Mouse (Mus musculus): ENCODE results near the gene Rhou. TPM values are rescaled to one million over a fixed set of nuclear protein-coding genes. Genes with fewer than 3 reads are reported as not detected.

Gene Rhou
- polyA plus RNA-seq, 1 experiment from 2014 or later = 10.7 TPM

DNA sequence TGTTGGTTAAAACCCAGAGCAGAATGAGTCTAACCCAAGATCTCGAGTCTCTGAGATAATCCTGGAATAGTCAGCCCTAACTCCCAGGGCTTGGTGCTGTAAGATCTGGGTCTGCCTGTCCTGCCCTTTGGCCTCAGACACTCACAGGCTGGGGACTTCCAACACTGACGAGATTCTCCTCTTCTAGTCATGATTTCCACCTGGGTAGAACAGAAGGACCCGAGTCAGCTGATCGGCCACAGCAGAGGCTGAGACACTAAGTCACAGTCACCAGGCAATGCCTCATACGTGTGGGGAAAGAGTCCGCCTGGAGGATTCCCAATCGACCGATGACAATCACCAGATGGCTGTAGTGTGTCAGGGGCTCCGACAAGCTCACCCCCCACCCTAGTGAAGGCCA lies 42.4 kb downstream of the Rhou start:
- Histone ChIP-seq H3K27ac (ENCODE audit: poor library complexity, severe bottlenecking) (no peak overlapping the region), H3K4me3 (no peak overlapping the region), H3K4me1 (replicated peaks) (peaks cover 32% of the 10 kb centered on the region), H3K9me3 (replicated peaks) (no peaks in the 10 kb centered on the region), H3K4me2 (no peak overlapping the region), H3K9ac (no peak overlapping the region), H3K36me3 (no peaks in the 10 kb centered on the region), H3K27me3 (replicated peaks) (no peaks in the 10 kb centered on the region)
- ATAC-seq (ENCODE audit: insufficient number of reproducible peaks, low FRiP score) = no peak
- WGBS = 39% methylated on average over 9 of the region's 9 CpGs

DNA sequence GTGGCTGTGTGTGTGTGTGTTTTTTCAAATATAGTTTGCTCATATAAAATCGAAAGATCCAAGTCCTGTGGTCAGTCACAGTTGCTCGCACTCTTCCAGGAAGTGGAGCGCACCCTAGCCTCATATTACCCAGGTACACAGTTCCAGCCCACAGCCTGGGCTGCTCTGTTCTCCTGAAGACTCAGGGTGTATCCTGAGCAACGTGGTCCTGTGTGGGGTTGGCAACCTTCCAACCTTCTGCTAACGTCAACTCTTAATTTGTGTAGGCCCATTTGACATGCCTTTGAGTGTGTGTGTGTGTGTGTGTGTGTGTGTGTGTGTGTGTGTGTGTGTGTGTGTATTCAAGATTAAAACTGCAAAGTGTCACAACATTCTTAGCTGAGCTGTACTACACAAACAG lies 43.6 kb downstream of the Rhou start:
- no peak overlapping the region for H3K27ac ChIP-seq (ENCODE audit: poor library complexity, severe bottlenecking)
- no peak overlapping the region for H3K4me3 ChIP-seq
- H3K4me2 ChIP-seq = no peak overlapping the region
- H3K9ac ChIP-seq = no peak overlapping the region
- H3K27me3 ChIP-seq (replicated peaks) = no peaks in the 10 kb centered on the region
- 55% methylated on average over 5 of the region's 5 CpGs for WGBS
- H3K9me3 ChIP-seq (replicated peaks) = no peaks in the 10 kb centered on the region
- peaks cover 43% of the 10 kb centered on the region for H3K4me1 ChIP-seq (replicated peaks)
- no peaks in the 10 kb centered on the region for H3K36me3 ChIP-seq
- ATAC-seq (ENCODE audit: insufficient number of reproducible peaks, low FRiP score) = no peak

DNA sequence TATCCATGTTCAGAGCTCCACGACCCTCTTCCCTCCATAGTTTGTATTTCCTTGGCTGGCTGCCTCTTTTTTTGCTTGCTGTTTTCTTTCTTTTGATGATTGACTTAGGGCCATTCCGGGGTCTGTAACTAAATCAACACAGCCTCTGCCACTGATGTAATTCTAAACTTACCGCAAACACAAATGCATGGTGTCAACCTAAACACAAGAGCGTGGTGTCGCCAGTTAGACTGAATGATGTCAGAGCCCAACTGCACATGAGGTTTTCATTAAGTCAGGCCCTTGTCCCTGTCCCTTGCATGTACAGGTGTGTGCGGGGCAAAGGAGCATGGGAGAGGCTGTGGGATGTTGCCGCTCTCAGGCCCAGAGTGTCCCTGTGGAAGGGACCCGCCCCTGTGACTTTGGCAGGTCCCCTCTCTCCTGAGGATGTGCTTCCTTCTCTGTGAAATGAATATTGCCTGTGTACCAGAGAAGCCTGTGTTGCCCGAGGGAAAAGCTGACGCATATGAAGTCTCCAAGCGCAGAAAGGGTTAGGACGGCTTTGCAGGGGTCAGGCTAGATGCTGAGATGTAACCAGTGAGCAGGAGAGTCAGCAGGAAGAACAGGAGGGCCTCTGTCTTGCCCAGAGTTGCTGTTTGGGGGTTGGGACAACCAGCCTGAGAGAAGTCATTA lies 46.8 kb downstream of the Rhou start:
- peaks cover 60% of the 10 kb centered on the region for H3K4me1 ChIP-seq (replicated peaks)
- 62% methylated on average over 12 of the region's 12 CpGs for WGBS
- no peaks in the 10 kb centered on the region for H3K36me3 ChIP-seq
- ATAC-seq (ENCODE audit: insufficient number of reproducible peaks, low FRiP score) = no peak
- H3K9ac ChIP-seq = no peak overlapping the region
- H3K27me3 ChIP-seq (replicated peaks) = no peaks in the 10 kb centered on the region
- H3K4me3 ChIP-seq = no peak overlapping the region
- H3K9me3 ChIP-seq (replicated peaks) = no peaks in the 10 kb centered on the region
- no peak overlapping the region for H3K4me2 ChIP-seq
- H3K27ac ChIP-seq (ENCODE audit: poor library complexity, severe bottlenecking) = peak overlapping the region; percentile 60

DNA sequence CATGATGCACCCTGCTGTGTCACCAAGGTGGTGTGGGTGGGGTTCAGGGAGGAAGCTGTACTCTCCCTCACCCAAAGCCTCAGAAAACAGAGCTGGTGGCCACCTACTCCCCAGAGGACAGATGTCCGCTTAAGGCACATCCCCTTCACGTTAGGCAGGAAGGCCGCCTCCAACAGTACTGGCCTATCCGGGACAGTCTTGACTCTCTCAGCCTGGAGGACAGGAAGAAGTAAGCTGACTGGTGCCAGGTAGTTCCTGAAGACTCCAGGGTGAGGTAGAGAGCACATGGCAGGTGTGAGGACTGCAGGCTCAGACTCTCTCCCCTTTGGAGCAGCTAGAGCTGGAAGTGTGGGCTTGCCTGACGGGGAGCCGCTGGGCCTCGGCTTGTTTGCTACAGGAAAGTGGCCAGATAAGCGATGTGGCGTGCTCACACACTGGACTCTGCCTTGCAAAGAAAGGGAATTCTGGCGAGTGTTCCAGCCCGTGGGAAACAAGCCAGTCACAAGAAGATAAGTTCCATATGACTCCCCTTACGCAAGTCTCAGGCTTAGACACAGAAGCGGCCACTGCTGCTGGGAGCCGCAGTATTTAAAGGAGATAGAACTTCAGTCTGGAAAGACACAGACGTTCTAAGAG lies 48.3 kb downstream of the Rhou start:
- Histone ChIP-seq H3K27me3 (replicated peaks) (no peaks in the 10 kb centered on the region), H3K4me1 (replicated peaks) (peaks cover 62% of the 10 kb centered on the region), H3K4me2 (peak overlapping the region; percentile 30), H3K9ac (peak overlapping the region; percentile 38), H3K4me3 (no peak overlapping the region), H3K9me3 (replicated peaks) (no peaks in the 10 kb centered on the region), H3K36me3 (no peaks in the 10 kb centered on the region), H3K27ac (ENCODE audit: poor library complexity, severe bottlenecking) (peak overlapping the region; percentile 78)
- WGBS = 21% methylated on average over 15 of the region's 15 CpGs
- peak; percentile 69 for ATAC-seq (ENCODE audit: insufficient number of reproducible peaks, low FRiP score)

DNA sequence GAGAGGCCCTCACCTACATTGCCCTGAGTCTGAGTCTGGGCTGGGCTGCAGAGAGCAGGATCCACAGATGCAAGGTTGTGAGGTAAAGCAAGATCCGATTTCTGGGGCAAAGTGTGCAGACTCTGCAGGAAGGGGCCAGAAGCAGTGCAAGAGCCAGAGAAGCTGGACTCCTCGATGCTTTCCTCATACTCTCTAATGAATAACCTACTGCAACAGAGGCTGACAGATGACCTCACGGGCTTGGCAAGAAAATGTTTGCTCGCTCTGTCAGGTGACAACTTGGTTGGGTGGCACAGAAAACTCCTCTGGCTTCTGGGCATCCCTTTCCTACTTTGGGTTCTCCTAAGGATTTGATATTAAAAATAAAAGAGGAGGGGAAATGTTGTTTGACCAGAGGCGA lies 51.6 kb downstream of the Rhou start:
- no peak for ATAC-seq (ENCODE audit: insufficient number of reproducible peaks, low FRiP score)
- Histone ChIP-seq H3K27ac (ENCODE audit: poor library complexity, severe bottlenecking) (no peak overlapping the region), H3K9me3 (replicated peaks) (no peaks in the 10 kb centered on the region), H3K4me1 (replicated peaks) (peaks cover 57% of the 10 kb centered on the region), H3K27me3 (replicated peaks) (no peaks in the 10 kb centered on the region), H3K9ac (no peak overlapping the region), H3K4me3 (no peak overlapping the region), H3K4me2 (no peak overlapping the region), H3K36me3 (no peaks in the 10 kb centered on the region)
- 63% methylated on average over 5 of the region's 5 CpGs for WGBS

DNA sequence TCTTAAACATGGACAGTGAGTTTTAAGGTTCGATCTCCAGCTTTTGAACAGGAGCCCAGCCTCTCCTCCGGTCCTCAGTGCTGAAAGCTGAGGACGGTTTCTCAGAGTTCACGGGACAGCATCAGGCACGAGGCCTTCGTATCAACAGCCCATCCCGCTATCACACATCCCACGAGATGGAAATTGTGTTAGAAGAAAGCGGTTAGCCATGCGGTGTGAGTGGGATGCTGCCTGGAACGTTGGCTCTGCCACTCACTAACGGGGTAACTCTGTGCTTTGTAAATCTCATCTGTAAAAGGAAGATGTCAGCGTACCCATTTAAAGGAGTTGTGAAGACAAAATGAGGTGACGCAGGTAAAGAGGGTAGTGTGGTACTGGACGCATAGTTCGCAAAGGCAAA lies 53.4 kb downstream of the Rhou start:
- Histone ChIP-seq H3K36me3 (no peaks in the 10 kb centered on the region), H3K27ac (ENCODE audit: poor library complexity, severe bottlenecking) (no peak overlapping the region), H3K9ac (no peak overlapping the region), H3K4me1 (replicated peaks) (peaks cover 44% of the 10 kb centered on the region), H3K27me3 (replicated peaks) (no peaks in the 10 kb centered on the region), H3K4me2 (no peak overlapping the region), H3K9me3 (replicated peaks) (no peaks in the 10 kb centered on the region), H3K4me3 (no peak overlapping the region)
- no peak for ATAC-seq (ENCODE audit: insufficient number of reproducible peaks, low FRiP score)
- 83% methylated on average over 16 of the region's 16 CpGs for WGBS

DNA sequence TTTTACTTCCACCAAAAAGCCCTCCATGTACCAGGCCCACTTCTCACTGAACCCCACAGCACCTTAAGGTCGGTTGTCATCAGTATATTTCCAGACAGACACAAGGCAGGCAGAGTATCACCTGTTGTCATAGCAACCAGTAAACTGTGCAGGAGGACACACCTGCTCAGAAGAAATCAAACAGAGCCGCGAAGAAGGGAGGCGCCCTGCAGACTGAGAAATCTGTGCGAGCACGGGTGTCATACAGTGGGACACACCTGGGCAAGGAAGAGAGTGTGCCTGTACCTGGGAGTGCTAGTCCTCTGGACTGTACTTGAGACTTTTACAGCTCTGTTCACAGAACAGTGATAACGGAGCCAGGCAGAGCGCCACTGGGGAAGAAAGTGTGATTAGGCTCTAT lies 55.0 kb downstream of the Rhou start:
- H3K27me3 ChIP-seq (replicated peaks) = no peaks in the 10 kb centered on the region
- H3K4me1 ChIP-seq (replicated peaks) = peaks cover 34% of the 10 kb centered on the region
- H3K4me2 ChIP-seq = no peak overlapping the region
- H3K27ac ChIP-seq (ENCODE audit: poor library complexity, severe bottlenecking) = no peak overlapping the region
- ATAC-seq (ENCODE audit: insufficient number of reproducible peaks, low FRiP score) = no peak
- no peak overlapping the region for H3K4me3 ChIP-seq
- H3K9me3 ChIP-seq (replicated peaks) = no peaks in the 10 kb centered on the region
- 49% methylated on average over 8 of the region's 8 CpGs for WGBS
- no peak overlapping the region for H3K9ac ChIP-seq
- no peaks in the 10 kb centered on the region for H3K36me3 ChIP-seq

DNA sequence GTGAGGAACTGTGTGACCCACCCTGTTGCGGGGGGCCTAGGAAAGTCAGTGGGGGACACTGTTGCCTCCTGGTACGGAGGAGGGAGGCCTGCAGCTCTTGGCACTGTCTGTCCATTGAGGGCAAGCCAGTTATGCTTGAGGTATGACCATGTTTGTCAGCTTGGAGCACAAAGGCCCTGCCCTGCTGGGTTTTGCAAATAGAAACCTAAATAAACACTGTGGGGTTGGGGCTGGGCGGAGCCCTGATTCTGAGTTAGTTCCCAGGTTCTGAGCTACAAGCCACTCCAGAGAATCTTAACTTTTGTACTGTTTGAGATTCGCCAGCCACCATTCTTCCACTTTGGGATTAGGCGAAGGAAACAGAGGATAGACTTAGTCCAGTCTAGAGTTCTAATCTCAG lies 56.6 kb downstream of the Rhou start:
- Histone ChIP-seq H3K9me3 (replicated peaks) (no peaks in the 10 kb centered on the region), H3K27me3 (replicated peaks) (no peaks in the 10 kb centered on the region), H3K4me2 (no peak overlapping the region), H3K27ac (ENCODE audit: poor library complexity, severe bottlenecking) (no peak overlapping the region), H3K36me3 (no peaks in the 10 kb centered on the region), H3K9ac (no peak overlapping the region), H3K4me3 (no peak overlapping the region), H3K4me1 (replicated peaks) (peaks cover 33% of the 10 kb centered on the region)
- WGBS = 85% methylated on average over 5 of the region's 5 CpGs
- no peak for ATAC-seq (ENCODE audit: insufficient number of reproducible peaks, low FRiP score)

Other genes starting within 250 kb of the Rhou start
- gene Mc1r, start 246.8 kb upstream of the Rhou start, polyA plus RNA-seq (2016; fragmentation: Nextera tagmentation; extraction: Ambion mirVana) = not detected in 2 replicates
- gene Tubb3, start 242.5 kb upstream of the Rhou start, polyA plus RNA-seq (2016; fragmentation: Nextera tagmentation; extraction: Ambion mirVana) = 7.6 and 9.1 TPM in 2 replicates
- 34.7 and 36.0 TPM in 2 replicates for gene Def8, start 230.4 kb upstream of the Rhou start, polyA plus RNA-seq (2016; fragmentation: Nextera tagmentation; extraction: Ambion mirVana)
- gene Afg3l1, start 176.0 kb upstream of the Rhou start, polyA plus RNA-seq (2016; fragmentation: Nextera tagmentation; extraction: Ambion mirVana) = 56.4 and 61.8 TPM in 2 replicates
- gene Dbndd1, start 138.5 kb upstream of the Rhou start, polyA plus RNA-seq (2016; fragmentation: Nextera tagmentation; extraction: Ambion mirVana) = 1.5 and 1.7 TPM in 2 replicates
- gene Gas8, start 135.1 kb upstream of the Rhou start, polyA plus RNA-seq (2016; fragmentation: Nextera tagmentation; extraction: Ambion mirVana) = 14.4 and 15.8 TPM in 2 replicates
- 42.3 and 47.2 TPM in 2 replicates for gene Rab4a, start 152.1 kb downstream of the Rhou start, polyA plus RNA-seq (2016; fragmentation: Nextera tagmentation; extraction: Ambion mirVana)
- gene Ccsap, start 206.3 kb downstream of the Rhou start, polyA plus RNA-seq (2016; fragmentation: Nextera tagmentation; extraction: Ambion mirVana) = 3.3 and 4.1 TPM in 2 replicates
- 481 and 483 TPM in 2 replicates for gene Acta1, start 240.8 kb downstream of the Rhou start, polyA plus RNA-seq (2016; fragmentation: Nextera tagmentation; extraction: Ambion mirVana)